Mouse (Mus musculus): ENCODE measurements around the gene Ets2.

DNA sequence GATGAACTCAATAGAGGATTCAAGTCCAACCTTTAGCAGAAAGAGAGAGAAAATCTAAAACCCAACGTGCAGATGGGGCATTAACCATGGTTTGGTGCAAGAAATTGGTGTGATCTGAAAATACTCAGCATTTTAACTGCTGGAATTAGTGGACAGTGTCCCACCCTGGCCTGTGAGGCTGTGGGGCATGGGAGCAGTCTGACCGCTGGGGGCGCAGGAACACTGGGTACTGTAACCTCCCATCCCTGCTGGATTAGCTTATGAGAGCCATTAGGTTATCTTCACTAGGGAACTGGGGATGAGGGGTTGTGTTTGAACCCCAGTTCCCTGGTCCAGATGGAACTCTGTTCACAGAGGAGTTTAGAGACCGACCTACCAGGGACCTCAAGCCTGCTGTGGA, 13.9 kb upstream of the Ets2 start:
- TF ChIP-seq CTCF (IDR thresholded peaks at IDR 0.05; ENCODE audit: control insufficient read depth, insufficient read depth, insufficient read length) (no peak), MYOG (IDR thresholded peaks at IDR 0.05; ENCODE audit: control insufficient read depth, extremely low read depth, insufficient read length) (no peak), FOSL1 (IDR thresholded peaks at IDR 0.05; ENCODE audit: insufficient read depth, low read length, poor library complexity, severe bottlenecking) (no peak), USF1 (IDR thresholded peaks at IDR 0.05; ENCODE audit: low read depth) (no peak)
